Mouse (Mus musculus) c-Kit-positive CD71-positive TER-119-positive erythroid progenitor cells, embryonic 14.5 days (primary cell): ENCODE measurements around the gene Hsph1.

Source experiments
- DNase-seq: peaks from one replicate; pipeline ENCODE4 v3.0.0-alpha.2; 2013; ENCODE audit warnings: low spot score

Hsph1 gene

GRCm38 (mm10) chr5:149588814-149589534 is 47.2 kb downstream of the Hsph1 start:
- no peak for DNase-seq

- no peak for DNase-seq
These were observed 48.8 kb downstream of the Hsph1 start for GRCm38 (mm10) chr5:149587327-149587895.

- no peak for DNase-seq
These were observed 50.3 kb downstream of the Hsph1 start for GRCm38 (mm10) chr5:149585910-149586309.

- DNase-seq: no peak
These were observed 50.9 kb downstream of the Hsph1 start for GRCm38 (mm10) chr5:149585231-149585630.

DNA sequence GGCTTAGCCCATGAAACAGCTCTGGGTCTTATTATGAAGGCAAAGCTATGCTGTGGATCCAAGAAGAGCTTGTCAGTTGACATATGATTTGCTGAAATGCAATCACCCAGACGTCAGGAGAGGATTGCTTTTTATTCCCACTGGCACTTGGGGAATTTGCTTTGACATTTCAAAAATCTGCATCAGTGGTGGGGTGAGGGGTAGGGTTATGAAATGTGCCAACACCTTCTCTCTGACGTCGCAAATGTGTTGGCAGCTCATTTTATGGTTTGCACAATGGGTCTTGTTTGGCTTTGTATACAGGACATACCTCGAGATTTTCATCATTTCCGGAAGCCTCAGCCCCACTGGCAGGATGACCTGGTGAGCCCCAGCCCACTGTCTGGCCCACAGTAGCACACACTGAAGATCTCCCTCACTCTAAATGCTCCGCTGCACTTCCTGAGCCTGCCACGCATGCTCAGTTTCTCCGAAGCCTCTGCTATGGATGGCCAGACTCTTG is 52.0 kb downstream of the Hsph1 start:
- no peak for DNase-seq

DNA sequence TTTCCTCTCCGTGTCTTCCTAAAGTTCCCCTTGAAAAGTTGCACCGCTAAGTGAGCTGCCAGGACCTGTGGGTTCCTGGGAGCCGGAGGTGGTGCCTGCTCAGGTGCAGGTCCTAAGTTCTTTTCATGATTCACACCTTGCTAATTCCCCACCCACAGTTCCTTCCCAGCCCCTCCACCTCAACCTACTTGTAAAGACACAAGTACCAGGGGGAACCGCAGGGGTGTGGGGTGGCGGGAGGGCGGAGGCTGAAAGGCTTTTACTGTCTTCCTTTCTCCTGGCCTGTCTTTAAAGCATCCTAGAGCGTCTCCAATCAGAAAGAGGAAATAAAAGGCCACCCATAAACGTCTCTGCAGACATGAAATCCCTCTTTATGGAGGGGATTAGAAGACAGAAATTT is 52.7 kb downstream of the Hsph1 start:
- no peak for DNase-seq

DNA sequence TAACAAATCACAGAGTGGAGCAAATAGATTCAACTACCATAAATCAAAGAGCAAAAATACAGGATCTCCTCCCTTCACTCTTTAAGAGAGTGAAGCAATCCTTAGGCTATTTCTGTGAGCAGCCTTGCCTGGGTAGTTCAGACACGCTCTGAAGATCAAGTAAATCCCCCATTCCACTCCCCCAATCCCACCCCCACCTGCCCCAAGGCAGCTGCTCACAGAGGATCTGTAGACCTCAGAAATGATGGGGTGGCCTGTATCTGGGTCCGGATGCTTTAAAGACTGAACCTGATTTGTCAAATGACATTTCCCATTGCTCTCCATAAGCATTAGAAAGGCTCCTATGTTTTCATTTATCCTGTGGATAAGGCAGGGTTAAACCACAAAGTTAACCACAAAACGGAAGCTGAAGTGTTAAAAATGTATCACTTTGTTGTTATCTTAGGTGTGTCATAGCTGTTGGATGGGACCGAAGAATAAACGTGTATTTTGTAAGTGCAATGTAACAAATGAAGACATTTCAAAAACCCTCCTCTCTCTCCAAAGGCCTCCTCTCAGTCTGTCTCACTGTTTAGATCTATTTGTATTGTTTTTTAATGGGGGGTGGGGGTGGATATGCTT is 53.4 kb downstream of the Hsph1 start:
- no peak for DNase-seq

DNA sequence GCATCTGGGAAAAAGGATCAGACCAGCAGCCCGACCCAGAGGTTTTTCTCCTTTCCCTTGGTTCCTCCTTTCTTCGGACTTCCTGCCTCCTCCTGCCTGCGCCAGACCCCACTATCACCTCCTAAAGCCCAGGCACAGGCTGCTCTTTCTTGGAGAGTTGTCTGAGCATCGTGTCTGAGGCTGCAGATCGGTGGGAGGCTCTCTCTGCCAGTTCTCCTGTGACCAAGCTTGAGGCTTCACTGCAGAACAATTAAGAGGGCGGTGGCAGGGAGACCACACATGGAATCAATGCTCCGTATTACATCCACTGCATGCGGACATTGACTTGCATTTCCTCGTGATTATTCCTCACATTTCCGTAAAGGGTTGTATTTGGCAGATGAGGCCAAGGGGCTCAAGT is 58.7 kb downstream of the Hsph1 start:
- no peak for DNase-seq

DNA sequence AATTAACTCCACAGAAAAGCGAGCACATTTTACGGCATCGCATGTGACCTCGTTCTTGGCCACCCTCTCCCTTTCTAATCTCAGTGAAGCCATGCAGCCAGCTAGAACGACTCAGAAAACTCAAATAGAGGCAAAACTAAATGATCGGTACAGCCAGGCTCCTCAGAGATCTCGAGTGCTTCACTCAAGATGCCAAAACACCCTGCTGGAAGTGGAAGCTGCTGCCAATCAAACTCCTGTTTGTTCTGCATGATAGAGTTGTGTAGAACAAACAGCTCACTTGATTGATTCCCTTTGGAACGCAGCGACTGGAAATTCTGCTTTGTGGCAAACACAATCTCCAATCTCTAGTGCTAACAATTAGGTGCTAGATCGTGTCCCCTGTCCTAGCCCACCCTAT is 59.2 kb downstream of the Hsph1 start:
- no peak for DNase-seq

- DNase-seq: no peak
These were observed 67.2 kb downstream of the Hsph1 start for GRCm38 (mm10) chr5:149568993-149569392.

GRCm38 (mm10) chr5:149566957-149567356 is 69.2 kb downstream of the Hsph1 start:
- DNase-seq: no peak

- no peak for DNase-seq
These were observed 70.2 kb downstream of the Hsph1 start for GRCm38 (mm10) chr5:149566026-149566425.
